ENCODE assay signal across 10 mouse cellular contexts in genomic region chr8:107157836-107158235, GRCm38 (mm10). TPM values are rescaled to one million over a fixed set of nuclear protein-coding genes. Genes with fewer than 3 reads are reported as not detected.
DNase-seq lines count a peak whose midpoint lies in the region; ATAC-seq lines count a peak whose summit lies in the region.
"Had no signal": no experiment of that assay in that cellular context is flagged by ENCODE, and none has a peak within 500 bp of the region (broad histone marks: within the 10 kb centered on the region; RNA-seq: fewer than 3 reads in every experiment).

No protein-coding gene starts in this region.

- 0 out of 2 replicates have a peak, but pooled peaks have one; percentile 33 for ATAC-seq in heart, embryonic 12.5 days (ENCODE audit: insufficient number of reproducible peaks, low FRiP score)
- no peak for ATAC-seq in midbrain, embryonic 11.5 days (ENCODE audit: low FRiP score)
- 0 out of 2 replicates have a peak, but pooled peaks have one; percentile 34 for ATAC-seq in erythroid progenitor cell, adult 5-6 weeks (replicated peaks; ENCODE audit: low FRiP score, poor library complexity, severe bottlenecking)
- ATAC-seq: inflammation-experienced regulatory T-cells, adult 6 months had no signal

- no peaks in the 10 kb centered on the region for H3K27me3 ChIP-seq in heart, embryonic 12.5 days (replicated peaks)
- H3K27me3 ChIP-seq in midbrain, embryonic 11.5 days (ENCODE audit: control insufficient read depth, insufficient read depth, low read length): no peaks in the 10 kb centered on the region
- no peaks in the 10 kb centered on the region for H3K27me3 ChIP-seq in midbrain, embryonic 10.5 days (ENCODE audit: low read depth, poor library complexity, severe bottlenecking)
- H3K27me3 ChIP-seq: lung, embryonic 15.5 days had no signal

- no peaks in the 10 kb centered on the region for H3K9me3 ChIP-seq in heart, embryonic 12.5 days (replicated peaks)
- no peaks in the 10 kb centered on the region for H3K9me3 ChIP-seq in midbrain, embryonic 11.5 days (ENCODE audit: control insufficient read depth, low read length)
- 0 out of 2 replicates have a peak, but pooled peaks cover 5% of the 10 kb centered on the region for H3K9me3 ChIP-seq in midbrain, embryonic 10.5 days (replicated peaks)
- H3K9me3 ChIP-seq: lung, embryonic 15.5 days had no signal

- no peak overlapping the region for H3K4me3 ChIP-seq in heart, embryonic 12.5 days
- no peak overlapping the region for H3K4me3 ChIP-seq in midbrain, embryonic 11.5 days (ENCODE audit: low read depth, low read length)
- no peak overlapping the region for H3K4me3 ChIP-seq in midbrain, embryonic 10.5 days
- H3K4me3 ChIP-seq: lung, embryonic 15.5 days had no signal

- H3K36me3 ChIP-seq in heart, embryonic 12.5 days: peaks cover 50% of the 10 kb centered on the region
- H3K36me3 ChIP-seq in midbrain, embryonic 11.5 days (ENCODE audit: control insufficient read depth, insufficient read depth, low read length): peaks cover 20% of the 10 kb centered on the region
- H3K36me3 ChIP-seq in midbrain, embryonic 10.5 days: peaks cover 93% of the 10 kb centered on the region

- no peak for DNase-seq in heart, postnatal 14 days
- DNase-seq in midbrain, embryonic 11.5 days (ENCODE audit: low spot score, missing footprints): peak; percentile 47
- no peak for DNase-seq in midbrain, embryonic 10.5 days (ENCODE audit: low spot score)
- DNase-seq in right cerebral cortex, postnatal 36 days (ENCODE audit: low spot score in 2 of 2): no peak
- DNase-seq in gastrocnemius, adult 18-20 months (ENCODE audit: low spot score): no peak
- DNase-seq: heart, postnatal 10 days had no signal

- H3K4me1 ChIP-seq in heart, embryonic 12.5 days (replicated peaks): peaks cover 20% of the 10 kb centered on the region
- no peaks in the 10 kb centered on the region for H3K4me1 ChIP-seq in midbrain, embryonic 11.5 days (ENCODE audit: control insufficient read depth, insufficient read depth, low read length)
- no peaks in the 10 kb centered on the region for H3K4me1 ChIP-seq in midbrain, embryonic 10.5 days

- H3K27ac ChIP-seq in heart, embryonic 12.5 days (ENCODE audit: poor library complexity, severe bottlenecking): no peak overlapping the region
- no peak overlapping the region for H3K27ac ChIP-seq in midbrain, embryonic 11.5 days (ENCODE audit: low read depth, low read length)
- no peak overlapping the region for H3K27ac ChIP-seq in midbrain, embryonic 10.5 days (replicated peaks)
- H3K27ac ChIP-seq: lung, embryonic 15.5 days had no signal

- no peak overlapping the region for H3K4me2 ChIP-seq in heart, embryonic 12.5 days
- no peak overlapping the region for H3K4me2 ChIP-seq in midbrain, embryonic 11.5 days
- H3K4me2 ChIP-seq: lung, embryonic 15.5 days had no signal

- intact Hi-C loops in heart, postnatal 14 days (cut with DNase I): no loop called here

- no peak overlapping the region for H3K9ac ChIP-seq in heart, embryonic 12.5 days
- H3K9ac ChIP-seq in midbrain, embryonic 11.5 days (ENCODE audit: low read length): no peak overlapping the region
- H3K9ac ChIP-seq: lung, embryonic 15.5 days had no signal

- 32% methylated on average over 1 of the region's 1 CpGs for WGBS in heart, embryonic 12.5 days
- 84% methylated on average over 1 of the region's 1 CpGs for WGBS in midbrain, embryonic 11.5 days
- 89% methylated on average over 1 of the region's 1 CpGs for WGBS in midbrain, embryonic 10.5 days

RNA-seq across cellular contexts. Expression of gene Cyb5b, which starts 7.4 kb away (rescaled TPM):
- 88.1 and 90.2 TPM in 2 replicates for polyA plus RNA-seq in heart, embryonic 12.5 days (2016; fragmentation: Nextera tagmentation; extraction: Ambion mirVana)
- 10 to 100 TPM; 35.0 to 39.5 TPM for total RNA-seq in heart, postnatal 14 days (2021)
- polyA plus RNA-seq in midbrain, embryonic 11.5 days (2014; fragmentation: Nextera tagmentation; extraction: Ambion mirVana): 177 and 192 TPM in 2 replicates
- 164 and 175 TPM in 2 replicates for polyA plus RNA-seq in midbrain, embryonic 10.5 days (2016; fragmentation: Nextera tagmentation; extraction: Ambion mirVana)
- total RNA-seq in erythroid progenitor cell, adult 5-6 weeks (2015; ENCODE audit: low replicate concordance): 16.8 and 19.5 TPM in 2 replicates
- total RNA-seq in erythroid progenitor cell, adult 5-6 weeks (2017; ENCODE audit: low replicate concordance): 6.8 and 7.4 TPM in 2 replicates
- 10 to 100 TPM; 33.2 to 38.3 TPM for total RNA-seq in gastrocnemius, adult 18-20 months (2021)
